Mouse (Mus musculus) stomach, embryonic 16.5 days (tissue): Measurements from ENCODE around the gene Myh10. TPM values are rescaled to one million over a fixed set of nuclear protein-coding genes. Genes with fewer than 3 reads are reported as not detected.

Experiments used
- ATAC-seq: fragments of 200-750 bp; cut with Nextera tagmentation; 2 replicates; pipeline ENCODE4 v1.8.0; 2017; ENCODE audit warnings: moderate number of reproducible peaks, moderate TSS enrichment; ENCODE audit not compliant: insufficient read depth, low FRiP score
- H3K27ac ChIP-seq: fragments of 300-500 bp; sonication (generic); 2 replicates; pipeline ENCODE4 v1.5.1; 2014; ENCODE audit warnings: low read length
- H3K27me3 ChIP-seq: fragments of 300-500 bp; sonication (generic); 2 replicates; pipeline ENCODE4 v1.6.1; 2014; ENCODE audit warnings: low read length, control low read depth, mixed read lengths; ENCODE audit not compliant: control insufficient read depth, insufficient read depth
- H3K36me3 ChIP-seq: fragments of 300-500 bp; sonication (generic); 2 replicates; pipeline ENCODE4 v1.6.1; 2014; ENCODE audit warnings: low read length; ENCODE audit not compliant: control insufficient read depth, insufficient read depth
- H3K4me1 ChIP-seq: fragments of 300-500 bp; sonication (generic); 2 replicates; pipeline ENCODE4 v1.6.1; 2014; ENCODE audit warnings: low read length, control low read depth, mixed read lengths; ENCODE audit not compliant: control insufficient read depth, insufficient read depth
- H3K4me2 ChIP-seq: fragments of 300-500 bp; sonication (generic); 2 replicates; pipeline ENCODE4 v1.6.1; 2014; ENCODE audit warnings: low read depth, low read length, mixed read lengths
- H3K4me3 ChIP-seq: fragments of 300-500 bp; sonication (generic); replicated peaks from 2 replicates; pipeline ENCODE4 v1.5.1; 2014; ENCODE audit warnings: mild to moderate bottlenecking, low read length
- H3K9ac ChIP-seq: fragments of 300-500 bp; sonication (generic); 2 replicates; pipeline ENCODE4 v1.6.1; 2014; ENCODE audit warnings: low read length
- H3K9me3 ChIP-seq: fragments of 300-500 bp; sonication (generic); replicated peaks from 2 replicates; pipeline ENCODE4 v1.6.1; 2016; ENCODE audit warnings: low read length, control low read depth; ENCODE audit not compliant: control insufficient read depth
- WGBS: fragments of 180-500 bp; shearing (Covaris S2); extraction: QIAGEN DNeasy Blood & Tissue Kit; methylation state at CpG from one replicate; pipeline ENCODE4 v1.1.7; 2014; 5-methylcytosine and 5-hydroxymethylcytosine counted together
- polyA plus RNA-seq: library from polyadenylated mRNA; unstranded; fragments of >200 nt; fragmentation: Nextera tagmentation; extraction: Ambion mirVana; gene quantifications from 2 replicates; pipeline ENCODE4 v1.2.1, GENCODE M21; 2015

Gene Myh10
- polyA plus RNA-seq, 1 experiment from 2014 or later = 89.9 TPM

DNA sequence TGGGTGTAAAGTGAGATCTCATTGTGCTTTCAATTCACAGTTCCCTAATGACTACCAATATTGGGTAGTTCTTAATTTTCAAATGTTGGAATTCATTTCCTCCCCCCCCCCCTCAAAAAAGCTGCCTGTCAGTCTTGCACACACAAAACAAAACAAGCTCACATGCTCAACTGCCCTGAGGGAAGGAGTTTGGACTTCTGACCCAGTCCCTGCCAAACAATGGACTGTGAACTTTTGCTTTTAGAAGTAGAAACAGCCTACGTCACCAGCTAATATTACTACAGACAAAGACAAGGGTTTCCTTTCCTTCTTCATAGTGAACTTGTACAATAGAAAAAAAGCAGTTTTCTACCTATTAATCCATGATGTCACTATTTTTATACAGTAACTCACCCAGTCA is 2.1 kb upstream of the Myh10 start:
- 82% methylated on average over 1 of the region's 1 CpGs for WGBS
- H3K27me3 ChIP-seq = no peaks in the 10 kb centered on the region
- H3K27ac ChIP-seq = no peak overlapping the region
- no peak overlapping the region for H3K4me3 ChIP-seq
- no peak overlapping the region for H3K9ac ChIP-seq
- H3K9me3 ChIP-seq = no peaks in the 10 kb centered on the region
- no peaks in the 10 kb centered on the region for H3K36me3 ChIP-seq
- H3K4me1 ChIP-seq = peaks cover 6% of the 10 kb centered on the region
- no peak for ATAC-seq
- no peak overlapping the region for H3K4me2 ChIP-seq

GRCm38 (mm10) chr11:68690465-68690864 is 894 bp upstream of the Myh10 start:
- H3K27me3 ChIP-seq = no peaks in the 10 kb centered on the region
- no peak overlapping the region for H3K4me3 ChIP-seq
- 42% methylated on average over 5 of the region's 5 CpGs for WGBS
- no peaks in the 10 kb centered on the region for H3K36me3 ChIP-seq
- H3K4me2 ChIP-seq = no peak overlapping the region
- no peaks in the 10 kb centered on the region for H3K9me3 ChIP-seq
- peaks cover 9% of the 10 kb centered on the region for H3K4me1 ChIP-seq
- H3K9ac ChIP-seq = no peak overlapping the region
- no peak for ATAC-seq
- no peak overlapping the region for H3K27ac ChIP-seq

GRCm38 (mm10) chr11:68692010-68692692 is 792 bp downstream of the Myh10 start:
- ATAC-seq = peak; percentile 1; the same call in 1 of the 2 replicates
- WGBS = under 1% methylated on average over 34 of the region's 34 CpGs

GRCm38 (mm10) chr11:68692693-68693446 is 1.5 kb downstream of the Myh10 start:
- peak overlapping the region; percentile 87 for H3K4me3 ChIP-seq
- H3K9ac ChIP-seq = peak overlapping the region; percentile 96
- H3K27ac ChIP-seq = peak overlapping the region; percentile 94
- WGBS = under 1% methylated on average over 43 of the region's 43 CpGs
- H3K4me2 ChIP-seq = peak overlapping the region; percentile 68
- no peaks in the 10 kb centered on the region for H3K9me3 ChIP-seq
- H3K27me3 ChIP-seq = no peaks in the 10 kb centered on the region
- no peak for ATAC-seq
- no peaks in the 10 kb centered on the region for H3K36me3 ChIP-seq
- H3K4me1 ChIP-seq = peaks cover 9% of the 10 kb centered on the region

More at GRCm38 (mm10) chr11:68692010-68692692, 792 bp downstream of the Myh10 start:
- peak overlapping the region; percentile 68 for H3K4me2 ChIP-seq
- H3K27ac ChIP-seq = peak overlapping the region; percentile 94
- H3K36me3 ChIP-seq = no peaks in the 10 kb centered on the region
- H3K4me1 ChIP-seq = peaks cover 9% of the 10 kb centered on the region
- no peaks in the 10 kb centered on the region for H3K27me3 ChIP-seq
- peak overlapping the region; percentile 96 for H3K9ac ChIP-seq
- no peaks in the 10 kb centered on the region for H3K9me3 ChIP-seq
- H3K4me3 ChIP-seq = peak overlapping the region; percentile 87

DNA sequence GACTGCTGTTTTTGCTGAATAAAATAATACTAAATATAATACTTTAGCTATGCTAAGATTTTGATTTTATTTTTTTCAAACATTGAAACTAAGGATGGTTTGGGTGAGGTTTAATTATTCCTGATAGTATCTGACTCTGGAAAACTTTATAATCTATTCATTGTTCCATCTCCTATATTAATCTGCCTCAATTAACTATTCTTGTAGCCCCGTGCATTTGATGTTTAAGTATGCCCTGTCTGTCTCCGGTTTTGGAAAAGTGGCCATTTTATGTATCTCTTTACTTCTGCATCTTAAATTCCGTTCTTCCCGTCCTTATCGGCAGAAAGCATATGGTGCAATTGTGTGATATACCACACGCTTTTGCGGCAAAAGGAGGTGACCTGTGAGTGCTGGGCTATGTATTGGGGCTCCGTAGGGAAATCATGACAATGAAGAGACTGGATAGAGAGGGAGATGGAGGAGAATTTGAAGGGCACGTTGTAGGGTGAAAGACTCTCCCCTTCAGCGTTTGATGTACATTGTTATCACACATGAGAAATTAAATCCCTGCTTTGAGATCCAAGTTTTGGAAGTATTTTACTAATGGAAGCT is 2.2 kb downstream of the Myh10 start:
- peak overlapping the region; percentile 96 for H3K9ac ChIP-seq

GRCm38 (mm10) chr11:68702370-68702769 is 11.0 kb downstream of the Myh10 start:
- H3K27me3 ChIP-seq = no peaks in the 10 kb centered on the region
- H3K4me3 ChIP-seq = no peak overlapping the region
- no peak overlapping the region for H3K27ac ChIP-seq
- ATAC-seq = no peak
- H3K4me2 ChIP-seq = no peak overlapping the region
- WGBS = 86% methylated on average over 6 of the region's 6 CpGs
- no peaks in the 10 kb centered on the region for H3K4me1 ChIP-seq
- peaks cover 44% of the 10 kb centered on the region for H3K36me3 ChIP-seq
- H3K9ac ChIP-seq = no peak overlapping the region
- no peaks in the 10 kb centered on the region for H3K9me3 ChIP-seq

More for the DNA sequence above, 2.2 kb downstream of the Myh10 start:
- H3K4me1 ChIP-seq = peaks cover 9% of the 10 kb centered on the region
- peak overlapping the region; percentile 87 for H3K4me3 ChIP-seq
- no peaks in the 10 kb centered on the region for H3K27me3 ChIP-seq
- 9% methylated on average over 10 of the region's 10 CpGs for WGBS
- peak overlapping the region; percentile 68 for H3K4me2 ChIP-seq
- no peaks in the 10 kb centered on the region for H3K9me3 ChIP-seq
- no peaks in the 10 kb centered on the region for H3K36me3 ChIP-seq
- no peak overlapping the region for H3K27ac ChIP-seq
- ATAC-seq = no peak

GRCm38 (mm10) chr11:68703360-68703759 is 12.0 kb downstream of the Myh10 start:
- WGBS = 73% methylated on average over 1 of the region's 1 CpGs

GRCm38 (mm10) chr11:68704258-68704657 is 12.9 kb downstream of the Myh10 start:
- H3K4me2 ChIP-seq = no peak overlapping the region
- 93% methylated on average over 1 of the region's 1 CpGs for WGBS
- no peak overlapping the region for H3K27ac ChIP-seq
- peaks cover 42% of the 10 kb centered on the region for H3K36me3 ChIP-seq
- H3K27me3 ChIP-seq = no peaks in the 10 kb centered on the region
- no peak overlapping the region for H3K9ac ChIP-seq
- H3K4me3 ChIP-seq = no peak overlapping the region
- no peak for ATAC-seq
- H3K4me1 ChIP-seq = no peaks in the 10 kb centered on the region
- no peaks in the 10 kb centered on the region for H3K9me3 ChIP-seq

More at GRCm38 (mm10) chr11:68703360-68703759, 12.0 kb downstream of the Myh10 start:
- Histone ChIP-seq H3K27me3 (no peaks in the 10 kb centered on the region), H3K27ac (no peak overlapping the region), H3K4me2 (no peak overlapping the region), H3K9ac (no peak overlapping the region), H3K4me1 (no peaks in the 10 kb centered on the region), H3K9me3 (no peaks in the 10 kb centered on the region), H3K36me3 (peaks cover 44% of the 10 kb centered on the region), H3K4me3 (no peak overlapping the region)
- no peak for ATAC-seq

DNA sequence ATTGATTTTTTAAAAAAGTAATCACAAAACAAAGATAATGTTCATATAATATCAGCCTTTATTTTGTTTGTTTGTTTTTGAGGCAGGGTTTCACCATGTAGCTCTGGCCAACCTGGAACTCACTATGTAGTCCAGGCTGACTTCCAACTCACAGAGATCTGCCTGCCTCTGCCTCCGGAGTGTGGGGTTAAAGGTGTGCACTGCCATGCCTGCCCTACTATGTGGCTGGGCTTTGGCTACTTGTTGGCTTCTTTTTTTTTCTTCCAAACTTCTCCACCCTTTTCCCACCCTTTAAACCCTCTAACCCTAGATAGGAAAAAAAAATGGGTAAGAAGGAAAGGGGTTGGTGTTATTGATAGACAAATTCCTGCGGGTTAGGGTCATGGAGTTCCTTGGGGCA is 13.5 kb downstream of the Myh10 start:
- Histone ChIP-seq H3K4me3 (no peak overlapping the region), H3K36me3 (peaks cover 36% of the 10 kb centered on the region)

More for the DNA sequence above, 13.5 kb downstream of the Myh10 start:
- Histone ChIP-seq H3K4me2 (no peak overlapping the region), H3K4me1 (no peaks in the 10 kb centered on the region), H3K9me3 (no peaks in the 10 kb centered on the region), H3K27me3 (no peaks in the 10 kb centered on the region), H3K9ac (no peak overlapping the region), H3K27ac (no peak overlapping the region)
- ATAC-seq = no peak
- 96% methylated on average over 2 of the region's 2 CpGs for WGBS
